Mouse (Mus musculus) ES-E14 (cell line): ENCODE results near the gene Gm17545.

ENCODE experiments used
- MAFK ChIP-seq: IDR thresholded peaks from 2 replicates; pipeline ENCODE4 v1.6.1; 2014; ENCODE audit warnings: mild to moderate bottlenecking, low read depth, low read length, inconsistent platforms; ENCODE audit not compliant: insufficient read depth
- ZC3H11A ChIP-seq: IDR thresholded peaks from 2 replicates; pipeline ENCODE4 v1.6.1; 2012; ENCODE audit warnings: low read depth, mild to moderate bottlenecking, inconsistent platforms, low read length, borderline replicate concordance
- ZNF384 ChIP-seq: IDR thresholded peaks from 2 replicates; pipeline ENCODE4 v1.6.1; 2012; ENCODE audit warnings: low read depth, low read length, inconsistent platforms

- no peak for TF ChIP-seq ZC3H11A
- no peak for TF ChIP-seq MAFK
- no peak for TF ChIP-seq ZNF384
Observed at GRCm38 (mm10) chr9:22434101-22434500, 20.0 kb upstream of the Gm17545 start.
